Mouse (Mus musculus): ENCODE results near the gene Gtf3c1. TPM values are rescaled to one million over a fixed set of nuclear protein-coding genes. Genes with fewer than 3 reads are reported as not detected.

Gtf3c1 gene
- polyA plus RNA-seq (2015; fragmentation: Nextera tagmentation; extraction: Ambion mirVana) = 24.0 and 24.4 TPM in 2 replicates

GRCm38 (mm10) chr7:125707593-125708022, at the start of gene Gtf3c1, which contains the start of gene D430042O09Rik:
Gene Gtf3c1, minus strand, starts transcription at chr7:125707780.
Gene D430042O09Rik, plus strand, starts transcription at chr7:125707888.
- under 1% methylated on average over 45 of the region's 45 CpGs for WGBS
- peak; percentile 98 for ATAC-seq (ENCODE audit: insufficient read depth, low FRiP score)

GRCm38 (mm10) chr7:125756806-125757205, 49.2 kb upstream of the Gtf3c1 start:
- no peak overlapping the region for H3K9ac ChIP-seq (ENCODE audit: low read length)
- 33% methylated on average over 6 of the region's 6 CpGs for WGBS
- H3K4me3 ChIP-seq (replicated peaks; ENCODE audit: low read length) = no peak overlapping the region
- no peaks in the 10 kb centered on the region for H3K4me1 ChIP-seq (ENCODE audit: control insufficient read depth, insufficient read depth, low read length)
- no peak overlapping the region for H3K4me2 ChIP-seq (ENCODE audit: low read depth, low read length)
- H3K27me3 ChIP-seq (ENCODE audit: control insufficient read depth, insufficient read depth, low read length) = no peaks in the 10 kb centered on the region
- no peak for ATAC-seq (ENCODE audit: insufficient read depth, low FRiP score)
- no peak overlapping the region for H3K27ac ChIP-seq (ENCODE audit: low read length)
- no peaks in the 10 kb centered on the region for H3K9me3 ChIP-seq (replicated peaks; ENCODE audit: control insufficient read depth, low read length)
- no peaks in the 10 kb centered on the region for H3K36me3 ChIP-seq (ENCODE audit: control insufficient read depth, insufficient read depth, low read length)

More at GRCm38 (mm10) chr7:125707593-125708022, at the start of gene Gtf3c1, which contains the start of gene D430042O09Rik:
- Histone ChIP-seq H3K4me1 (ENCODE audit: control insufficient read depth, insufficient read depth, low read length) (peaks cover 29% of the 10 kb centered on the region), H3K4me2 (ENCODE audit: low read depth, low read length) (peak within 1 kb of the TSS; percentile 83), H3K36me3 (ENCODE audit: control insufficient read depth, insufficient read depth, low read length) (peaks cover 7% of the 10 kb centered on the region), H3K27ac (ENCODE audit: low read length) (peak within 1 kb of the TSS; percentile 89), H3K9ac (ENCODE audit: low read length) (peak within 1 kb of the TSS; percentile 90), H3K9me3 (replicated peaks; ENCODE audit: control insufficient read depth, low read length) (no peaks in the 10 kb centered on the region), H3K27me3 (ENCODE audit: control insufficient read depth, insufficient read depth, low read length) (no peaks in the 10 kb centered on the region), H3K4me3 (replicated peaks; ENCODE audit: low read length) (peak within 1 kb of the TSS; percentile 94)

- ATAC-seq (ENCODE audit: insufficient read depth, low FRiP score) = no peak
- Histone ChIP-seq H3K9me3 (replicated peaks; ENCODE audit: control insufficient read depth, low read length) (no peaks in the 10 kb centered on the region), H3K9ac (ENCODE audit: low read length) (no peak overlapping the region), H3K27me3 (ENCODE audit: control insufficient read depth, insufficient read depth, low read length) (no peaks in the 10 kb centered on the region), H3K4me2 (ENCODE audit: low read depth, low read length) (no peak overlapping the region), H3K4me3 (replicated peaks; ENCODE audit: low read length) (no peak overlapping the region), H3K36me3 (ENCODE audit: control insufficient read depth, insufficient read depth, low read length) (no peaks in the 10 kb centered on the region), H3K27ac (ENCODE audit: low read length) (no peak overlapping the region), H3K4me1 (ENCODE audit: control insufficient read depth, insufficient read depth, low read length) (no peaks in the 10 kb centered on the region)
- WGBS = 84% methylated on average over 3 of the region's 3 CpGs
These were observed 45.7 kb upstream of the Gtf3c1 start for GRCm38 (mm10) chr7:125753326-125753715.

- Histone ChIP-seq H3K4me1 (ENCODE audit: control insufficient read depth, insufficient read depth, low read length) (no peaks in the 10 kb centered on the region), H3K4me2 (ENCODE audit: low read depth, low read length) (no peak overlapping the region), H3K9me3 (replicated peaks; ENCODE audit: control insufficient read depth, low read length) (no peaks in the 10 kb centered on the region), H3K9ac (ENCODE audit: low read length) (no peak overlapping the region), H3K27ac (ENCODE audit: low read length) (no peak overlapping the region), H3K36me3 (ENCODE audit: control insufficient read depth, insufficient read depth, low read length) (no peaks in the 10 kb centered on the region), H3K27me3 (ENCODE audit: control insufficient read depth, insufficient read depth, low read length) (no peaks in the 10 kb centered on the region), H3K4me3 (replicated peaks; ENCODE audit: low read length) (no peak overlapping the region)
- ATAC-seq (ENCODE audit: insufficient read depth, low FRiP score) = no peak
- WGBS = 67% methylated on average over 7 of the region's 7 CpGs
These were observed 45.2 kb upstream of the Gtf3c1 start for GRCm38 (mm10) chr7:125752699-125753325.

- no peaks in the 10 kb centered on the region for H3K4me1 ChIP-seq (ENCODE audit: control insufficient read depth, insufficient read depth, low read length)
- no peaks in the 10 kb centered on the region for H3K27me3 ChIP-seq (ENCODE audit: control insufficient read depth, insufficient read depth, low read length)
- whole genome bisulfite sequencing = 52% methylated on average over 3 of the region's 3 CpGs
- no peak overlapping the region for H3K9ac ChIP-seq (ENCODE audit: low read length)
- H3K4me3 ChIP-seq (replicated peaks; ENCODE audit: low read length) = no peak overlapping the region
- no peaks in the 10 kb centered on the region for H3K36me3 ChIP-seq (ENCODE audit: control insufficient read depth, insufficient read depth, low read length)
- H3K9me3 ChIP-seq (replicated peaks; ENCODE audit: control insufficient read depth, low read length) = no peaks in the 10 kb centered on the region
- ATAC-seq (ENCODE audit: insufficient read depth, low FRiP score) = no peak
- no peak overlapping the region for H3K27ac ChIP-seq (ENCODE audit: low read length)
- H3K4me2 ChIP-seq (ENCODE audit: low read depth, low read length) = no peak overlapping the region
These were observed 40.6 kb upstream of the Gtf3c1 start for GRCm38 (mm10) chr7:125748186-125748585.

GRCm38 (mm10) chr7:125747316-125747690, 39.7 kb upstream of the Gtf3c1 start:
- H3K4me1 ChIP-seq (ENCODE audit: control insufficient read depth, insufficient read depth, low read length) = no peaks in the 10 kb centered on the region
- 57% methylated on average over 7 of the region's 7 CpGs for WGBS

GRCm38 (mm10) chr7:125746621-125747315, 39.2 kb upstream of the Gtf3c1 start:
- Histone ChIP-seq H3K36me3 (ENCODE audit: control insufficient read depth, insufficient read depth, low read length) (no peaks in the 10 kb centered on the region), H3K4me1 (ENCODE audit: control insufficient read depth, insufficient read depth, low read length) (no peaks in the 10 kb centered on the region), H3K27ac (ENCODE audit: low read length) (no peak overlapping the region), H3K4me3 (replicated peaks; ENCODE audit: low read length) (no peak overlapping the region), H3K27me3 (ENCODE audit: control insufficient read depth, insufficient read depth, low read length) (no peaks in the 10 kb centered on the region), H3K4me2 (ENCODE audit: low read depth, low read length) (no peak overlapping the region), H3K9ac (ENCODE audit: low read length) (no peak overlapping the region), H3K9me3 (replicated peaks; ENCODE audit: control insufficient read depth, low read length) (no peaks in the 10 kb centered on the region)
- WGBS = 92% methylated on average over 2 of the region's 2 CpGs
- no peak for ATAC-seq (ENCODE audit: insufficient read depth, low FRiP score)

More at GRCm38 (mm10) chr7:125747316-125747690, 39.7 kb upstream of the Gtf3c1 start:
- H3K4me2 ChIP-seq (ENCODE audit: low read depth, low read length) = no peak overlapping the region
- H3K27me3 ChIP-seq (ENCODE audit: control insufficient read depth, insufficient read depth, low read length) = no peaks in the 10 kb centered on the region
- no peaks in the 10 kb centered on the region for H3K9me3 ChIP-seq (replicated peaks; ENCODE audit: control insufficient read depth, low read length)
- no peak for ATAC-seq (ENCODE audit: insufficient read depth, low FRiP score)
- no peak overlapping the region for H3K4me3 ChIP-seq (replicated peaks; ENCODE audit: low read length)
- H3K36me3 ChIP-seq (ENCODE audit: control insufficient read depth, insufficient read depth, low read length) = no peaks in the 10 kb centered on the region
- H3K9ac ChIP-seq (ENCODE audit: low read length) = no peak overlapping the region
- H3K27ac ChIP-seq (ENCODE audit: low read length) = no peak overlapping the region

GRCm38 (mm10) chr7:125744774-125745173, 37.2 kb upstream of the Gtf3c1 start:
- Histone ChIP-seq H3K9me3 (replicated peaks; ENCODE audit: control insufficient read depth, low read length) (no peaks in the 10 kb centered on the region), H3K4me3 (replicated peaks; ENCODE audit: low read length) (no peak overlapping the region), H3K9ac (ENCODE audit: low read length) (no peak overlapping the region), H3K4me2 (ENCODE audit: low read depth, low read length) (no peak overlapping the region), H3K36me3 (ENCODE audit: control insufficient read depth, insufficient read depth, low read length) (no peaks in the 10 kb centered on the region), H3K27me3 (ENCODE audit: control insufficient read depth, insufficient read depth, low read length) (no peaks in the 10 kb centered on the region), H3K27ac (ENCODE audit: low read length) (no peak overlapping the region), H3K4me1 (ENCODE audit: control insufficient read depth, insufficient read depth, low read length) (no peaks in the 10 kb centered on the region)
- no peak for ATAC-seq (ENCODE audit: insufficient read depth, low FRiP score)
- 80% methylated on average over 1 of the region's 1 CpGs for WGBS

- H3K4me1 ChIP-seq (ENCODE audit: control insufficient read depth, insufficient read depth, low read length) = no peaks in the 10 kb centered on the region
- 52% methylated on average over 1 of the region's 1 CpGs for WGBS
- no peak overlapping the region for H3K4me2 ChIP-seq (ENCODE audit: low read depth, low read length)
- H3K36me3 ChIP-seq (ENCODE audit: control insufficient read depth, insufficient read depth, low read length) = no peaks in the 10 kb centered on the region
- no peak for ATAC-seq (ENCODE audit: insufficient read depth, low FRiP score)
- H3K27me3 ChIP-seq (ENCODE audit: control insufficient read depth, insufficient read depth, low read length) = no peaks in the 10 kb centered on the region
- no peaks in the 10 kb centered on the region for H3K9me3 ChIP-seq (replicated peaks; ENCODE audit: control insufficient read depth, low read length)
- no peak overlapping the region for H3K9ac ChIP-seq (ENCODE audit: low read length)
- H3K4me3 ChIP-seq (replicated peaks; ENCODE audit: low read length) = no peak overlapping the region
- H3K27ac ChIP-seq (ENCODE audit: low read length) = no peak overlapping the region
These were observed 33.7 kb upstream of the Gtf3c1 start for GRCm38 (mm10) chr7:125741271-125741703.
